22 mouse cellular contexts compared by ENCODE assay signal in genomic region chr10:69874806-69875205, GRCm38 (mm10).
DNase-seq lines count a peak whose midpoint lies in the region; ATAC-seq and TF ChIP-seq lines count a peak whose summit lies in the region.
"Had no signal": no experiment of that assay in that cellular context is flagged by ENCODE, and none has a peak within 500 bp of the region (broad histone marks: within the 10 kb centered on the region; RNA-seq: fewer than 3 reads in every experiment).

No protein-coding gene starts in this region.

- H3K27ac ChIP-seq in forebrain, embryonic 11.5 days (ENCODE audit: low read depth, low read length), result no peak overlapping the region
- no peak overlapping the region for H3K27ac ChIP-seq in forebrain, embryonic 13.5 days
- no peak overlapping the region for H3K27ac ChIP-seq in hindbrain, postnatal 0 days
- no peak overlapping the region for H3K27ac ChIP-seq in hindbrain, embryonic 11.5 days (ENCODE audit: low read depth, low read length)
- no peak overlapping the region for H3K27ac ChIP-seq in gastrocnemius, adult 2 months
- H3K27ac ChIP-seq: embryonic facial prominence, embryonic 15.5 days; hindbrain, embryonic 13.5 days; kidney, postnatal 0 days; midbrain, embryonic 10.5 days; stomach, embryonic 15.5 days had no signal

- no peaks in the 10 kb centered on the region for H3K36me3 ChIP-seq in forebrain, embryonic 11.5 days (ENCODE audit: control insufficient read depth, insufficient read depth, low read length)
- peaks cover 28% of the 10 kb centered on the region for H3K36me3 ChIP-seq in forebrain, embryonic 13.5 days (ENCODE audit: poor library complexity, severe bottlenecking)
- peaks cover 11% of the 10 kb centered on the region for H3K36me3 ChIP-seq in hindbrain, postnatal 0 days (ENCODE audit: insufficient read depth, low read length)
- H3K36me3 ChIP-seq in hindbrain, embryonic 11.5 days (ENCODE audit: control insufficient read depth, insufficient read depth, low read length), result no peaks in the 10 kb centered on the region
- H3K36me3 ChIP-seq: midbrain, embryonic 10.5 days; stomach, embryonic 15.5 days had no signal

- H3K4me2 ChIP-seq in forebrain, embryonic 11.5 days (ENCODE audit: low read depth, low read length, severe bottlenecking), result no peak overlapping the region
- H3K4me2 ChIP-seq in forebrain, embryonic 13.5 days, result no peak overlapping the region
- no peak overlapping the region for H3K4me2 ChIP-seq in hindbrain, postnatal 0 days (ENCODE audit: low read depth, low read length)
- H3K4me2 ChIP-seq in hindbrain, embryonic 11.5 days (replicated peaks; ENCODE audit: low read depth, low read length), result no peak overlapping the region
- H3K4me2 ChIP-seq: embryonic facial prominence, embryonic 15.5 days; hindbrain, embryonic 13.5 days; stomach, embryonic 15.5 days had no signal

- peak; percentile 36 for DNase-seq in forebrain, embryonic 11.5 days (ENCODE audit: low spot score)
- DNase-seq in hindbrain, postnatal 0 days (ENCODE audit: low spot score), result no peak
- DNase-seq in hindbrain, embryonic 11.5 days (ENCODE audit: low spot score), result no peak
- peak; percentile 65 to 67 for DNase-seq in right cerebral cortex, postnatal 10 days (ENCODE audit: low spot score in 2 of 2)
- DNase-seq in right cerebral cortex, postnatal 25 days, result no peak
- no peak for DNase-seq in gastrocnemius, adult 2 months
- DNase-seq: adrenal gland, postnatal 25 days; cerebellum, adult 11-12 months; embryo, embryonic 11 days; gastrocnemius, postnatal 36 days; kidney, adult 2 months; layer of hippocampus, adult 9-11 months; lung, postnatal 4 days had no signal

- H3K9ac ChIP-seq in forebrain, embryonic 11.5 days (ENCODE audit: low read length), result no peak overlapping the region
- H3K9ac ChIP-seq in forebrain, embryonic 13.5 days, result no peak overlapping the region
- H3K9ac ChIP-seq in hindbrain, postnatal 0 days (replicated peaks; ENCODE audit: low read length), result no peak overlapping the region
- no peak overlapping the region for H3K9ac ChIP-seq in hindbrain, embryonic 11.5 days (ENCODE audit: low read depth, low read length)
- H3K9ac ChIP-seq: embryonic facial prominence, embryonic 15.5 days; hindbrain, embryonic 13.5 days; stomach, embryonic 15.5 days had no signal

- no peak overlapping the region for H3K4me3 ChIP-seq in forebrain, embryonic 11.5 days (ENCODE audit: low read depth, low read length)
- no peak overlapping the region for H3K4me3 ChIP-seq in forebrain, embryonic 13.5 days
- H3K4me3 ChIP-seq in hindbrain, postnatal 0 days (ENCODE audit: low read length), result no peak overlapping the region
- H3K4me3 ChIP-seq in hindbrain, embryonic 11.5 days (ENCODE audit: low read depth, low read length), result no peak overlapping the region
- no peak overlapping the region for H3K4me3 ChIP-seq in gastrocnemius, adult 2 months
- H3K4me3 ChIP-seq: embryonic facial prominence, embryonic 15.5 days; hindbrain, embryonic 13.5 days; midbrain, embryonic 10.5 days; myocyte; stomach, embryonic 15.5 days had no signal

- TF ChIP-seq CTCF in hindbrain, postnatal 0 days (IDR thresholded peaks at IDR 0.05; ENCODE audit: low read depth), result no peak
- no peak for TF ChIP-seq CTCF in gastrocnemius, adult 2 months (IDR thresholded peaks at IDR 0.05)

- H3K27me3 ChIP-seq in forebrain, embryonic 11.5 days (ENCODE audit: control insufficient read depth, insufficient read depth, low read length), result no peaks in the 10 kb centered on the region
- no peaks in the 10 kb centered on the region for H3K27me3 ChIP-seq in forebrain, embryonic 13.5 days
- no peaks in the 10 kb centered on the region for H3K27me3 ChIP-seq in hindbrain, postnatal 0 days (ENCODE audit: insufficient read depth, low read length)
- H3K27me3 ChIP-seq in hindbrain, embryonic 11.5 days (ENCODE audit: control insufficient read depth, insufficient read depth, low read length), result no peaks in the 10 kb centered on the region
- H3K27me3 ChIP-seq: embryonic facial prominence, embryonic 15.5 days; hindbrain, embryonic 13.5 days; stomach, embryonic 15.5 days had no signal

- 85% methylated on average over 14 of the region's 14 CpGs for WGBS in forebrain, embryonic 11.5 days
- WGBS in forebrain, embryonic 13.5 days, result 75% methylated on average over 14 of the region's 14 CpGs
- 56% methylated on average over 14 of the region's 14 CpGs for WGBS in hindbrain, postnatal 0 days
- 85% methylated on average over 14 of the region's 14 CpGs for WGBS in hindbrain, embryonic 11.5 days

- no peak for ATAC-seq in forebrain, embryonic 11.5 days (replicated peaks; ENCODE audit: low FRiP score)
- no peak for ATAC-seq in forebrain, embryonic 13.5 days
- ATAC-seq in hindbrain, postnatal 0 days, result peak; percentile 37; the same call in 1 of the 2 replicates
- no peak for ATAC-seq in hindbrain, embryonic 11.5 days (ENCODE audit: low FRiP score)
- ATAC-seq: forebrain, embryonic 16.5 days; midbrain, embryonic 16.5 days had no signal

- intact Hi-C loops in gastrocnemius, adult 2 months (cut with DNase I), result loop anchor here (1.0 to 10.0 kb wide), 2 partner anchors 88 to 420 kb away; no protein-coding TSS in a partner anchor

- H3K9me3 ChIP-seq in forebrain, embryonic 11.5 days (ENCODE audit: control insufficient read depth, low read length), result no peaks in the 10 kb centered on the region
- H3K9me3 ChIP-seq in forebrain, embryonic 13.5 days (replicated peaks), result no peaks in the 10 kb centered on the region
- H3K9me3 ChIP-seq in hindbrain, postnatal 0 days (ENCODE audit: low read length), result no peaks in the 10 kb centered on the region
- H3K9me3 ChIP-seq in hindbrain, embryonic 11.5 days (ENCODE audit: control insufficient read depth, low read length), result no peaks in the 10 kb centered on the region
- H3K9me3 ChIP-seq: embryonic facial prominence, embryonic 15.5 days; hindbrain, embryonic 13.5 days; midbrain, embryonic 10.5 days; stomach, embryonic 15.5 days had no signal

- no peaks in the 10 kb centered on the region for H3K4me1 ChIP-seq in forebrain, embryonic 11.5 days (replicated peaks; ENCODE audit: control insufficient read depth, insufficient read depth, low read length)
- H3K4me1 ChIP-seq in forebrain, embryonic 13.5 days, result 0 out of 2 replicates have a peak, but pooled peaks cover 3% of the 10 kb centered on the region
- no peaks in the 10 kb centered on the region for H3K4me1 ChIP-seq in hindbrain, postnatal 0 days (ENCODE audit: insufficient read depth, low read length)
- no peaks in the 10 kb centered on the region for H3K4me1 ChIP-seq in hindbrain, embryonic 11.5 days (replicated peaks; ENCODE audit: control insufficient read depth, insufficient read depth, low read length)
- H3K4me1 ChIP-seq: embryonic facial prominence, embryonic 15.5 days; midbrain, embryonic 10.5 days; stomach, embryonic 15.5 days had no signal

Comparison
In these comparisons a context has a peak if more than half of its experiments do, and no peak if none do; other contexts are left out.
1. DNase-seq: peak in forebrain, embryonic 11.5 days (single experiment) and right cerebral cortex, postnatal 10 days (2 of 2); none in hindbrain, postnatal 0 days (single experiment), hindbrain, embryonic 11.5 days (single experiment), right cerebral cortex, postnatal 25 days (single experiment) and gastrocnemius, adult 2 months (single experiment).